Mouse (Mus musculus) midbrain, embryonic 16.5 days (tissue): ENCODE results near the gene Zmynd8. TPM values are rescaled to one million over a fixed set of nuclear protein-coding genes. Genes with fewer than 3 reads are reported as not detected.

Experiments used
- ATAC-seq: fragments of 200-750 bp; cut with Nextera tagmentation; 2 replicates; pipeline ENCODE4 v1.8.0; 2017; ENCODE audit warnings: moderate TSS enrichment
- H3K27ac ChIP-seq: fragments of 300-500 bp; sonication (generic); 2 replicates; pipeline ENCODE4 v1.5.1; 2014; ENCODE audit warnings: mild to moderate bottlenecking, low read length, mixed read lengths
- H3K27me3 ChIP-seq: fragments of 300-500 bp; sonication (generic); 2 replicates; pipeline ENCODE4 v1.6.1; 2014; ENCODE audit warnings: low read depth, low read length, mixed read lengths; ENCODE audit not compliant: control insufficient read depth, insufficient read depth
- H3K36me3 ChIP-seq: fragments of 300-500 bp; sonication (generic); 2 replicates; pipeline ENCODE4 v1.6.1; 2014; ENCODE audit warnings: mild to moderate bottlenecking, low read length, moderate library complexity, mixed read lengths; ENCODE audit not compliant: control insufficient read depth, insufficient read depth
- H3K4me1 ChIP-seq: fragments of 300-500 bp; sonication (generic); 2 replicates; pipeline ENCODE4 v1.6.1; 2014; ENCODE audit warnings: mild to moderate bottlenecking, low read length, mixed read lengths; ENCODE audit not compliant: control insufficient read depth, insufficient read depth
- H3K4me2 ChIP-seq: fragments of 300-500 bp; sonication (generic); 2 replicates; pipeline ENCODE4 v1.6.1; 2014; ENCODE audit warnings: mild to moderate bottlenecking, low read length, mixed read lengths
- H3K4me3 ChIP-seq: fragments of 300-500 bp; sonication (generic); 2 replicates; pipeline ENCODE4 v1.5.1; 2014; ENCODE audit warnings: low read depth, mild to moderate bottlenecking, low read length, moderate library complexity, mixed read lengths
- H3K9ac ChIP-seq: fragments of 300-500 bp; sonication (generic); 2 replicates; pipeline ENCODE4 v1.6.1; 2014; ENCODE audit warnings: low read depth, low read length, mixed read lengths
- H3K9me3 ChIP-seq: fragments of 300-500 bp; sonication (generic); replicated peaks from 2 replicates; pipeline ENCODE4 v1.6.1; 2014; ENCODE audit warnings: mild to moderate bottlenecking, low read length, mixed read lengths; ENCODE audit not compliant: control insufficient read depth, poor library complexity, severe bottlenecking
- WGBS: fragments of 180-500 bp; shearing (Covaris S2); extraction: QIAGEN DNeasy Blood & Tissue Kit; methylation state at CpG from one replicate; pipeline ENCODE4 v1.1.7; 2014; 5-methylcytosine and 5-hydroxymethylcytosine counted together
- polyA plus RNA-seq: library from polyadenylated mRNA; unstranded; fragments of >200 nt; fragmentation: Nextera tagmentation; extraction: Ambion mirVana; gene quantifications from 2 replicates; pipeline ENCODE4 v1.2.1, GENCODE M21; 2015

The Zmynd8 gene
- polyA plus RNA-seq, 1 experiment from 2014 or later: 78.7 TPM

DNA sequence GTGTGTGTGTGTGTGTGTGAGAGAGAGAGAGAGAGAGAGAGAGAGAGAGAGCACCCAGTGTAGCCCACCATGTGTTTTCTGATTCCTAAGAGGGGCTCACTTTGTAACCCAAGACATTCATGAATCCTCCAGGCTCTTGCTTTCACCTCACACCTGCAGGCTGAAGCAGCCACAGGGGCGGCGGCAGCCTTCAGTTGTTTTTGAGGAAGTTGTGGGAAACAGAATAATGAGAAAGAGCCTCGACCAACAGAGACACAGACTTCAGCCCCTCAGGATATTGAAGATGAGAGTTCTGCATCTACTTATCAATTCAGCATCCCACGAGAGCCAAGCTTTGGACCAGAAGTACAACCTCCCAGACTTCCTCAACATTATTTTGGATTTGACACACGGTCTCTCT is 6.2 kb downstream of the Zmynd8 start:
- 81% methylated on average over 5 of the region's 5 CpGs for WGBS
- Histone ChIP-seq H3K4me3 (no peak overlapping the region), H3K27me3 (no peaks in the 10 kb centered on the region), H3K9me3 (no peaks in the 10 kb centered on the region), H3K4me2 (no peak overlapping the region), H3K4me1 (peaks cover 17% of the 10 kb centered on the region), H3K36me3 (no peaks in the 10 kb centered on the region), H3K27ac (no peak overlapping the region), H3K9ac (no peak overlapping the region)
- ATAC-seq: no peak

DNA sequence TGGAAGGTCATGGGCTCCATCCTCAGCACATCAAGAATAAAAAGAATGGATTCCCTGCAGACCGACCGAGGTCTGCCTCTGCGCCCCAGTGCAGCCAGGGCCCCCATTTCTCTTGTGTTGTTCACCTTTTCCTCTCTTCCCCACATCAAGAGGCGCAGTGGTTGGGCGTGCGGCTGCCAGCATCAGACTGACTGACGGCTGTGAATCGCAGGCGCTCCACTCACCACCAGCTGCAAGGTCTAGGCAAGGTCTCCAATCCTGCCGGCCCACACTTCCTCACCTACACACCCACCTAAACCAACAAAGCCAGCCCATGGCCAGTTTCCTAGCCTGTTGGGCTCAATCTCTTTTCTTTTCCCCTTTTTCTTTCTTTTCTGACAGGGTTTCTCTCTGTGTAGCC is 8.4 kb downstream of the Zmynd8 start:
- Histone ChIP-seq H3K27ac (no peak overlapping the region), H3K4me3 (no peak overlapping the region), H3K9ac (no peak overlapping the region), H3K9me3 (no peaks in the 10 kb centered on the region), H3K27me3 (no peaks in the 10 kb centered on the region), H3K4me1 (peaks cover 39% of the 10 kb centered on the region), H3K36me3 (no peaks in the 10 kb centered on the region), H3K4me2 (no peak overlapping the region)
- WGBS: 90% methylated on average over 10 of the region's 10 CpGs
- no peak for ATAC-seq

DNA sequence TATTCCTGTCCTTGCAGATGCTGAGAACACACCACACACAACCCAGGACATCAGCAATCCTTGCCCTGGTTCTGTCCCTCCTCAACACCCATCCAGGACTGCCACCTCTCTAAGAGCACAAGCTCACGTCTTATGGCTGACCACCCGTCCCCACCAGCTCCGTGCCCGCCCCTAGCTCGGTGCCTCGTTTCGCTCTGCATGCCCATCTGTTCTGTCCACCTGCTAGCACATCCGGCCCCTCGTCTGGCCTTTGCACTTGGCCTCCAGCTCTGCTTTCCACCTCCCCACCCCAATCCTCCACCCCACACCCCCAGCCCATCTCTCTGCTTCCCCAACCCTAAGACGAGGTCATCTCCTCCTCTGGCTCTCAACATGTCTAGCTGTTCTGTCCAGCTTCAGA is 8.9 kb downstream of the Zmynd8 start:
- Histone ChIP-seq H3K4me3 (no peak overlapping the region), H3K9me3 (no peaks in the 10 kb centered on the region), H3K27ac (no peak overlapping the region), H3K9ac (no peak overlapping the region), H3K4me2 (no peak overlapping the region), H3K27me3 (no peaks in the 10 kb centered on the region), H3K4me1 (peaks cover 44% of the 10 kb centered on the region), H3K36me3 (no peaks in the 10 kb centered on the region)
- ATAC-seq: no peak
- WGBS: 83% methylated on average over 10 of the region's 10 CpGs

DNA sequence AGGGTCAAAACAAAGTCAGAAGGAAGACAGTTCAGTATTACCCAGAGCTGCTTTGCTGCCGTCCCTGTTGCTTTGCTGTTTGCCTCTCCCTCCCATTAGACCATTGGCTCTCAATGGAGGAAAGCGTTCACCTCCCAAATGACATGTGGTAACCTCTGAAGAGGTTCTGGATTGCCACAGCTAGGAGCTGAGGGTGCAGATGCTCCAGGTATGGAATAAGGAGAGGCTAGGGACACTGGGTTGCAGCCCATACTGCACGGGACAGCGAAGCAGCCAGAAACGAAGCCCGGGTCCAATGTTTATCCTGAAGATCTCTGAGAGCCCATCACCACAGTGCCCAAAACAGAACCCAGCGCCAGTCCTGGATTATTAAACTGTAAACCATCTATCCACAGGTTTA is 9.6 kb downstream of the Zmynd8 start:
- Histone ChIP-seq H3K9ac (no peak overlapping the region), H3K4me1 (peaks cover 48% of the 10 kb centered on the region), H3K4me2 (no peak overlapping the region), H3K9me3 (no peaks in the 10 kb centered on the region), H3K36me3 (no peaks in the 10 kb centered on the region), H3K27ac (peak overlapping the region; percentile 100), H3K4me3 (no peak overlapping the region), H3K27me3 (no peaks in the 10 kb centered on the region)
- no peak for ATAC-seq
- WGBS: 66% methylated on average over 7 of the region's 7 CpGs

DNA sequence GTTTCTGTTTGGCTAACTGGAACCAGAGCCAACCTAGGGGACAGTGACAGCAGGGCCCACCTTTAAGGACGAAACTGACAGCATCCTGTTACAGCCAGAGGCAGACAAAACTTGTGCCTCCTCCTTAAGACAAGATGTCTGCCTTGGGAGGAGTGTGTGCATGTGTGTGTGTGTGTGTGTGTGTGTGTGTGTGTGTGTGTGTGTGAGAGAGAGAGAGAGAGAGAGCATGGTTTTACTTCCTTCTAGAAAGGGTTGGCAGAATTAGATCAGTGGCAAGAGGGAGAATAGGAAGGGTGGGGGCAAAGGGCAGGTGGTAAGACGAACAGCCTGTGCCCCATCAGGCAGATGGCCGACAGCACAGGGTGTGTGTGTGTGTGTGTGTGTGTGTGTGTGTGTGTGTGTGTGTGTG is 10.0 kb downstream of the Zmynd8 start:
- ATAC-seq: no peak
- H3K4me2 ChIP-seq: no peak overlapping the region
- H3K9me3 ChIP-seq: no peaks in the 10 kb centered on the region
- H3K36me3 ChIP-seq: no peaks in the 10 kb centered on the region
- peak overlapping the region; percentile 45; the same call in 1 of the 2 replicates for H3K9ac ChIP-seq
- H3K4me3 ChIP-seq: no peak overlapping the region
- 15% methylated on average over 3 of the region's 3 CpGs for WGBS
- H3K4me1 ChIP-seq: peaks cover 52% of the 10 kb centered on the region
- H3K27ac ChIP-seq: peak overlapping the region; percentile 100
- H3K27me3 ChIP-seq: no peaks in the 10 kb centered on the region

DNA sequence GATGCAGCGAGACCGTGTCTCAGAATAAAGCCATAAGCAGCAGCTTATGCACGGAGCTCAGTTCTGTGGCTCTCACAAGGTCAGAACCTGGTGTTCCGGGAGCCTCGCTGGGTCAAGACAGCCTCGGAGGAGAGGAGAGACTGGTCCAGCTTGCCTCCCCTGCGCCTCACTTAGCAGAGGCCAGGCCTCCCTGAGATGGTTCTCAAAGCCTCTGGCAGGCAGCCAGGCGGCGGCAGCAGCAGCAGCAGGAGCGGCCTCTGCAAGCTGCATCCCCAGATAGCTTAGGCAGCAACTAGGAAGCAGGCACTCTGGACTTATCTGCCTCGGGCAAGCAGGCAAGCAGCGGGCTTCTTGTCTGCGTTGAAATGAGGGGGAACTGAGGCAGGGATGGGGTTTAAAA is 10.4 kb downstream of the Zmynd8 start:
- Histone ChIP-seq H3K4me1 (peaks cover 57% of the 10 kb centered on the region), H3K27ac (peak overlapping the region; percentile 100), H3K4me3 (no peak overlapping the region), H3K4me2 (peak overlapping the region; percentile 7; the same call in 1 of the 2 replicates), H3K9me3 (no peaks in the 10 kb centered on the region), H3K27me3 (no peaks in the 10 kb centered on the region), H3K9ac (peak overlapping the region; percentile 45; the same call in 1 of the 2 replicates), H3K36me3 (no peaks in the 10 kb centered on the region)
- 4% methylated on average over 13 of the region's 13 CpGs for WGBS
- peak; percentile 36; the same call in 1 of the 2 replicates for ATAC-seq

DNA sequence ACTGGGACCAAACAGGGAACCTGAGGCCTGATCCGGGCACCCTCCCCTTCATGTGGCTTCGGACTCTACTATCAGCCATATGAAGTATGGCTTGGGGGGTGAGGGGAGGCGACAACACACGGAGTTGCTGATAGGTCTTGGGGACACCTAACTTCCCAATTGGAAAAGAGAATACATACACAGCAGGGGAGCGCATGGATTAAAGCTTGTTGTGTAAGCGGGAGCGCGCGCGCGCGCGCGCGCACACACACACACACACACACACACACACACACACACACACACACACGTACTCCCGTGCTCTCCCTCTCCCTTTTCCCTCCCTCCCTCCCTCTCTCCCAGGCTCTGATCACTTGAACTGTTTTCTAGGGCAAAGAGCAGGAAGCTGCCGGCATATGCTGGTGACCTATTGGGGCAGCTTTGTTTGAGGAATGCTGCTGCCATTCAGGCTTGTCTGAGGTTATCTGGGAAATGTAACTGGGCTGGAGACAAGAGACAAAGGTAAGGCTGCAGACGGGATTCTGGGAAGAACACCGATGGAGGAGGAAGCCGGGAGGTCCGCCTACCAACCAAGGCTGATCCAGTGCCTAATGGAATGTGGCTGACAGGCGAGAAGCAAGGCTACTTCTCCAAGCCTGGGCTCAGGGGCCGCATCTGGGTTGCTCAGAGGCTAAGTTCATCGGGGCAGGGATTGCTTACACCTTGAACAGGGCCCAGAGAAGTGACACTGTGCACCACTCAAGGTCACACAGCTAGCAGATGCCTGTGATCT is 11.8 kb downstream of the Zmynd8 start:
- peak overlapping the region; percentile 100 for H3K27ac ChIP-seq
- peaks cover 70% of the 10 kb centered on the region for H3K4me1 ChIP-seq
- H3K27me3 ChIP-seq: no peaks in the 10 kb centered on the region
- no peak overlapping the region for H3K4me3 ChIP-seq
- ATAC-seq: no peak
- H3K9me3 ChIP-seq: no peaks in the 10 kb centered on the region
- H3K4me2 ChIP-seq: peak overlapping the region; percentile 4; the same call in 1 of the 2 replicates
- 5% methylated on average over 23 of the region's 25 CpGs for WGBS
- peak overlapping the region; percentile 55 for H3K9ac ChIP-seq
- no peaks in the 10 kb centered on the region for H3K36me3 ChIP-seq

DNA sequence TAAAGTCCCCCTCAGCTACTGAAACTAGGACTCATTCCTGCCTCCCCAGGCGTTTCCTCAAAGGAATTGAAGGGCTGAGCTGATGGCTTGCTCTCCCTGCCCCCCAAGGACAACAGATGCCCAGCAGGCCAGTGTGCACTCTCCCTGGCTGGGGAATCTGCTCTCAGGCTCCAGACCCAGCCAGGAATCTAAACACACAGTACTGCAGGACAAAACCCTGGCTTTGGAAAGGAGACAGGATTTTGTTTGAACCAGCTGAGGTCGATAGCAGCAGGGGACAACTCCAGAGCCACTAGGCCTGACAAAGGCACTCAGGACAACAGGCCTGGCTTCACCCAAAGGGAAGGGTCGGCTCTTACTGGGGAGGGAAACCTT is 12.3 kb downstream of the Zmynd8 start:
- H3K4me2 ChIP-seq: no peak overlapping the region
- no peak for ATAC-seq

DNA sequence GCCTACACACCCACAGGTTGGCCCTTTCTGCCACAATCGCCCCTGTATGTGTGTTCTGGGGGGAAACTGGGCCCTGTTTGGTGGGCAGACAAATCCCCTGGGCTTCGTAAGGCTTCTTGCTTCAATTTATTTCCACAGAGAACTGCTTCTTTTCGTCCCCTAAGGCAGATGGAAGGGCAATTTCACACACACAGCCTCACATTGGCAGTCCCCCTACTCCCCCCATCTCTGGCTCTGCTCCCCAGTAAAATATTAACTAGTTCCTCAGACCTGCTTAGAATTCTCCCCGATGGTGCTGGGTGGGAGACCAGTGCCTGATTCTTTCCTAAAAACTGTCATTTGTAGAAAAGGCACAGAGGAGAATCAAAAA is 12.9 kb downstream of the Zmynd8 start:
- no peak for ATAC-seq
- Histone ChIP-seq H3K9ac (peak overlapping the region; percentile 68), H3K4me2 (no peak overlapping the region)

More for the DNA sequence above, 12.3 kb downstream of the Zmynd8 start:
- H3K9ac ChIP-seq: peak overlapping the region; percentile 50
- peaks cover 75% of the 10 kb centered on the region for H3K4me1 ChIP-seq
- 2% methylated on average over 3 of the region's 3 CpGs for WGBS
- no peaks in the 10 kb centered on the region for H3K36me3 ChIP-seq
- H3K27ac ChIP-seq: peak overlapping the region; percentile 100
- no peaks in the 10 kb centered on the region for H3K27me3 ChIP-seq
- no peaks in the 10 kb centered on the region for H3K9me3 ChIP-seq
- no peak overlapping the region for H3K4me3 ChIP-seq

More for the DNA sequence above, 12.9 kb downstream of the Zmynd8 start:
- H3K4me3 ChIP-seq: no peak overlapping the region
- H3K4me1 ChIP-seq: peaks cover 79% of the 10 kb centered on the region
- WGBS: 10% methylated on average over 4 of the region's 4 CpGs
- no peaks in the 10 kb centered on the region for H3K9me3 ChIP-seq
- H3K27ac ChIP-seq: peak overlapping the region; percentile 100
- no peaks in the 10 kb centered on the region for H3K36me3 ChIP-seq
- H3K27me3 ChIP-seq: no peaks in the 10 kb centered on the region
